Mouse (Mus musculus) heart, embryonic 10.5 days (tissue): Measurements from ENCODE around the gene St3gal6. TPM values are rescaled to one million over a fixed set of nuclear protein-coding genes. Genes with fewer than 3 reads are reported as not detected.

Source experiments
- DNase-seq: peaks from one replicate; pipeline ENCODE4 v3.0.0-alpha.2; 2017; ENCODE audit warnings: low spot score
- H3K27ac ChIP-seq: fragments of 300-500 bp; sonication (generic); 2 replicates; pipeline ENCODE4 v1.5.1; 2016; ENCODE audit warnings: mild to moderate bottlenecking
- H3K27me3 ChIP-seq: fragments of 300-500 bp; sonication (generic); 2 replicates; pipeline ENCODE4 v1.6.1; 2016; ENCODE audit warnings: mild to moderate bottlenecking; ENCODE audit not compliant: poor library complexity, insufficient read depth, severe bottlenecking
- H3K36me3 ChIP-seq: fragments of 300-500 bp; sonication (generic); 2 replicates; pipeline ENCODE4 v1.6.1; 2016; ENCODE audit warnings: mild to moderate bottlenecking, moderate library complexity
- H3K4me1 ChIP-seq: fragments of 300-500 bp; sonication (generic); 2 replicates; pipeline ENCODE4 v1.6.1; 2016; ENCODE audit warnings: mild to moderate bottlenecking
- H3K4me3 ChIP-seq: fragments of 300-500 bp; sonication (generic); 2 replicates; pipeline ENCODE4 v1.5.1; 2016; ENCODE audit warnings: mild to moderate bottlenecking, moderate library complexity
- H3K9me3 ChIP-seq: fragments of 300-500 bp; sonication (generic); 2 replicates; pipeline ENCODE4 v1.6.1; 2016; ENCODE audit warnings: mild to moderate bottlenecking, moderate library complexity
- WGBS: fragments of 180-500 bp; shearing (Covaris S2); methylation state at CpG from one replicate; pipeline ENCODE4 v1.1.7; 2016; 5-methylcytosine and 5-hydroxymethylcytosine counted together
- polyA plus RNA-seq: library from polyadenylated mRNA; unstranded; fragments of >200 nt; fragmentation: Nextera tagmentation; extraction: Ambion mirVana; gene quantifications from 2 replicates; pipeline ENCODE4 v1.2.1, GENCODE M21; 2016

St3gal6 gene
- polyA plus RNA-seq, 1 experiment from 2014 or later = 22.0 TPM

DNA sequence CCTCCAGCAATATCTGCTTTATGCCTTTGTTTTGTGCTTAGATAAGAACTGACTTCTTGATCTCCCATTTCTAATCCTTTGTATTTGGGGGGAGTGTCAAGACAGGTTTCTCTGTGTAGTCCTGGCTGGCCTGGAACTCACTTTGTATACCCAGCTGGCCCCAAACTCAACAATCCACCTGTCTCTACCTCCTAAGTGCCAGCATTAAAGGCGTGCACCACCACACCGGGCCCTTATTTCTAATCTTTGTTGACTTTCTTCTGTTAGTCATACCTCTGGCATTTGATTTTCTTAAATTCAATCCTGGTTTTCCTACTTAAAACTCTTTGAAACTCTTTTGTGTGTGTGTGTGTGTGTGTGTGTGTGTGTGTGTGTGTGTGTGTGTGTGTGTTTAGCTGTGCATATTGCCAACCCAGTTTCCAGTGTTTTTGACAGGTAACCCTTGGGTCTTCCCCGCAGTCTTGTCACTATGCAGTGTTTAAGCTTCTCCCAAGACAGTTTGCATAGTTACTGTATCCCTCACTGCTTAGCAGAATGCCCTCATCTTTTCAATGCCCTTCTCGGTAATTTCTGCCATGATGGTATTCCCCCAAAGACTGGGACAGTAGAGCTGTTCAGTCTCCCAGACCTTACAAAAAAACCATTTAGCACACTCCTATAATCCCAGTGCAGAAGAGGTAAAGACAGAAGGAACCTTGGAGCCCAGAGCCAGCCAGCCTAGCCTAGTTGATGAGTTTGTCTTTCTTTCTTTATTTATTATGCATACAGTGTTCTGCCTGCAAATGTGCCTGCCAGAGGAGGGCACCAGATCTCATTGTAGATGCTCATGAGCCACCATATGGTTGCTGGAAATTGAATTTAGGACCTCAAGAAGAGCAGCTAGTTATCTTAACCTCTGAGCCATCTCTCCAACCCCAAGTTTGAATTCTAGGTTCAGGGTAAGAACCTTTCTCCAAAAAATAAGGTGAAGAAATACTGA, 77.5 kb downstream of the St3gal6 start:
- Histone ChIP-seq H3K27ac (no peak overlapping the region), H3K4me3 (no peak overlapping the region), H3K9me3 (no peaks in the 10 kb centered on the region), H3K36me3 (peaks cover 22% of the 10 kb centered on the region; the same call in 1 of the 2 replicates), H3K27me3 (no peaks in the 10 kb centered on the region), H3K4me1 (no peaks in the 10 kb centered on the region)
- WGBS = 85% methylated on average over 4 of the region's 4 CpGs
- peak; percentile 35 for DNase-seq

DNA sequence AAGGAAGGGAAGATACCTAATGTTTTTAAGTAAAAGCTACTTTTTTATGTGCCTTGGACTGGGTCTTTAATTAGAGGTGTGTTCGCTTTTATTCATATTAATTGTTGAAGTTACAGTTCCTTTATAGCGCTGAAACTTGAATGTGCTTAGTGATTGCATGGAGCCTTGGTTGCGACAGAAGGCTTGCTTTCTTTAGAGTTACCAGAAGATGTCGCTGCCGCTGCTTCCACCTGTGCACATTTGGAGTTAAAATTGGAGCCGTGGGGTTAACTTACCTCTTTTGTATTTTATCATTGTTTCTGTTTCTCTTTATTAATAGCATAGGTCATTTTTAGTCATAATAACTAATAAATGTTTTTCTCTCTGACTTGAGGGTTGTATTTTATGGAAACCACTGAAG, 79.3 kb downstream of the St3gal6 start:
- H3K27me3 ChIP-seq = no peaks in the 10 kb centered on the region
- 66% methylated on average over 6 of the region's 6 CpGs for WGBS
- H3K4me3 ChIP-seq = no peak overlapping the region
- no peak for DNase-seq
- H3K36me3 ChIP-seq = peaks cover 15% of the 10 kb centered on the region; the same call in 1 of the 2 replicates
- H3K27ac ChIP-seq = no peak overlapping the region
- H3K9me3 ChIP-seq = no peaks in the 10 kb centered on the region
- no peaks in the 10 kb centered on the region for H3K4me1 ChIP-seq

- DNase-seq = no peak
- H3K36me3 ChIP-seq = peaks cover 31% of the 10 kb centered on the region
- no peak overlapping the region for H3K4me3 ChIP-seq
- no peaks in the 10 kb centered on the region for H3K9me3 ChIP-seq
- H3K4me1 ChIP-seq = peaks cover 13% of the 10 kb centered on the region
- no peaks in the 10 kb centered on the region for H3K27me3 ChIP-seq
- H3K27ac ChIP-seq = no peak overlapping the region
- 95% methylated on average over 1 of the region's 1 CpGs for WGBS
Observed at GRCm38 (mm10) chr16:58432384-58432783, 91.7 kb downstream of the St3gal6 start.

DNA sequence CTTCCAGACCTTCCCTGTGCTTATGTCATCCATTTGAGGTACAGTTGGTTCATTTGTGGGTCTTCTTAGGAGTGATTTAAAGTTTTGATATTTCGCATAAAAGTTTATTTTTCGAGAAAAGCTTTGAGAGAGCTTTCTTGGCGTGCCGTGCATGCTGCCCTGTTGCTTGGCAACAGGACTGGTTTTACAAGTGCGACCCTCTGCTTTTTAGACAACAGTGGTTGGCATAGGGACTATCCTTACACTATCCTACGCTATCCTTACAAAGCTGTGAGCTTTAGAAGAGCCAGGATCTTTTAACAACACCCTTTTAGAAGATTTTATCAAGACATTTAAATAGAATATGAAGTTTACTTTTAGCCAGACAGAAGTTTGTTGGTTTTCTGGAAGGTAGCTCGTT, 93.8 kb downstream of the St3gal6 start:
- Histone ChIP-seq H3K4me1 (peaks cover 17% of the 10 kb centered on the region), H3K36me3 (peaks cover 21% of the 10 kb centered on the region), H3K4me3 (no peak overlapping the region), H3K9me3 (no peaks in the 10 kb centered on the region), H3K27ac (no peak overlapping the region), H3K27me3 (no peaks in the 10 kb centered on the region)
- 88% methylated on average over 7 of the region's 7 CpGs for WGBS
- DNase-seq = no peak

GRCm38 (mm10) chr16:58421696-58422354, 102.2 kb downstream of the St3gal6 start:
- H3K4me1 ChIP-seq = peaks cover 24% of the 10 kb centered on the region
- 31% methylated on average over 11 of the region's 11 CpGs for WGBS

More at GRCm38 (mm10) chr16:58421696-58422354, 102.2 kb downstream of the St3gal6 start:
- peaks cover 5% of the 10 kb centered on the region for H3K36me3 ChIP-seq
- no peaks in the 10 kb centered on the region for H3K27me3 ChIP-seq
- no peak overlapping the region; the same call in 1 of the 2 replicates for H3K27ac ChIP-seq
- no peak for DNase-seq
- H3K9me3 ChIP-seq = no peaks in the 10 kb centered on the region
- H3K4me3 ChIP-seq = no peak overlapping the region

Other genes starting within 250 kb of the St3gal6 start
- gene Dcbld2, start 115.8 kb downstream of the St3gal6 start, polyA plus RNA-seq = 12.2 and 13.2 TPM in 2 replicates
- gene Gm813, start 92.7 kb upstream of the St3gal6 start, polyA plus RNA-seq = not detected in 2 replicates
- not detected in 2 replicates for gene E330017A01Rik, start 114.5 kb upstream of the St3gal6 start, polyA plus RNA-seq
- 63.5 and 89.9 TPM in 2 replicates for gene Cpox, start 146.0 kb upstream of the St3gal6 start, polyA plus RNA-seq
- not detected in 2 replicates for gene Gpr15, start 194.8 kb upstream of the St3gal6 start, polyA plus RNA-seq
- gene Cldnd1, start 203.7 kb upstream of the St3gal6 start, polyA plus RNA-seq = 106 TPM in 2 replicates
- gene Olfr172, start 238.9 kb upstream of the St3gal6 start, polyA plus RNA-seq = not detected in 2 replicates